Mouse (Mus musculus): ENCODE measurements around the gene Scaf8. TPM values are rescaled to one million over a fixed set of nuclear protein-coding genes. Genes with fewer than 3 reads are reported as not detected.

The Scaf8 gene
- polyA plus RNA-seq, 1 experiment: 55.0 TPM

GRCm38 (mm10) chr17:3230231-3231000, 115.6 kb downstream of the Scaf8 start:
- TF ChIP-seq POLR2A (IDR thresholded peaks at IDR 0.05; ENCODE audit: insufficient read depth, low read length) (no peak), CTCF (IDR thresholded peaks at IDR 0.05; ENCODE audit: low read depth, low read length) (peak; percentile 85)
- Histone ChIP-seq H3K27me3 (ENCODE audit: control insufficient read depth, insufficient read depth, low read length, poor library complexity, severe bottlenecking) (no peaks in the 10 kb centered on the region), H3K4me1 (ENCODE audit: control insufficient read depth, insufficient read depth, low read length) (no peaks in the 10 kb centered on the region), H3K9me3 (replicated peaks; ENCODE audit: control insufficient read depth, insufficient read depth, low read length, poor library complexity, severe bottlenecking) (no peaks in the 10 kb centered on the region), H3K4me3 (ENCODE audit: low read depth, low read length) (peak overlapping the region; percentile 41; the same call in 1 of the 2 replicates), H3K9ac (ENCODE audit: low read depth, poor library complexity, severe bottlenecking) (no peak overlapping the region), H3K27ac (ENCODE audit: insufficient read depth, low read length) (no peak overlapping the region), H3K36me3 (ENCODE audit: control insufficient read depth, insufficient read depth, low read length, poor library complexity, severe bottlenecking) (no peaks in the 10 kb centered on the region)

- H3K36me3 ChIP-seq (ENCODE audit: control insufficient read depth, insufficient read depth, low read length, poor library complexity, severe bottlenecking): no peaks in the 10 kb centered on the region
- H3K27ac ChIP-seq (ENCODE audit: insufficient read depth, low read length): no peak overlapping the region
- TF ChIP-seq EP300 (IDR thresholded peaks at IDR 0.05; ENCODE audit: insufficient read depth, low read depth, low read length): no peak
- no peak for TF ChIP-seq CTCF (IDR thresholded peaks at IDR 0.05; ENCODE audit: low read depth, low read length)
- no peak for TF ChIP-seq POLR2A (IDR thresholded peaks at IDR 0.05; ENCODE audit: insufficient read depth, low read length)
- H3K27me3 ChIP-seq (ENCODE audit: control insufficient read depth, insufficient read depth, low read length, poor library complexity, severe bottlenecking): no peaks in the 10 kb centered on the region
- H3K9me3 ChIP-seq (replicated peaks; ENCODE audit: control insufficient read depth, insufficient read depth, low read length, poor library complexity, severe bottlenecking): no peaks in the 10 kb centered on the region
- no peaks in the 10 kb centered on the region for H3K4me1 ChIP-seq (ENCODE audit: control insufficient read depth, insufficient read depth, low read length)
- H3K4me3 ChIP-seq (ENCODE audit: low read depth, low read length): no peak overlapping the region
- no peak overlapping the region for H3K9ac ChIP-seq (ENCODE audit: low read depth, poor library complexity, severe bottlenecking)
Observed at GRCm38 (mm10) chr17:3232626-3233025, 117.9 kb downstream of the Scaf8 start.

- Histone ChIP-seq H3K4me1 (ENCODE audit: control insufficient read depth, insufficient read depth, low read length) (no peaks in the 10 kb centered on the region), H3K27ac (ENCODE audit: insufficient read depth, low read length) (no peak overlapping the region), H3K27me3 (ENCODE audit: control insufficient read depth, insufficient read depth, low read length, poor library complexity, severe bottlenecking) (no peaks in the 10 kb centered on the region), H3K36me3 (ENCODE audit: control insufficient read depth, insufficient read depth, low read length, poor library complexity, severe bottlenecking) (no peaks in the 10 kb centered on the region), H3K9me3 (replicated peaks; ENCODE audit: control insufficient read depth, insufficient read depth, low read length, poor library complexity, severe bottlenecking) (no peaks in the 10 kb centered on the region), H3K9ac (ENCODE audit: low read depth, poor library complexity, severe bottlenecking) (no peak overlapping the region), H3K4me3 (ENCODE audit: low read depth, low read length) (no peak overlapping the region)
- TF ChIP-seq EP300 (IDR thresholded peaks at IDR 0.05; ENCODE audit: insufficient read depth, low read depth, low read length) (no peak), CTCF (IDR thresholded peaks at IDR 0.05; ENCODE audit: low read depth, low read length) (no peak), POLR2A (IDR thresholded peaks at IDR 0.05; ENCODE audit: insufficient read depth, low read length) (no peak)
Observed at GRCm38 (mm10) chr17:3243672-3244071, 128.9 kb downstream of the Scaf8 start.

- TF ChIP-seq CTCF (IDR thresholded peaks at IDR 0.05; ENCODE audit: low read depth, low read length): no peak
- Histone ChIP-seq H3K4me3 (ENCODE audit: low read depth, low read length) (no peak overlapping the region), H3K27ac (ENCODE audit: insufficient read depth, low read length) (no peak overlapping the region), H3K36me3 (ENCODE audit: control insufficient read depth, insufficient read depth, low read length, poor library complexity, severe bottlenecking) (no peaks in the 10 kb centered on the region), H3K27me3 (ENCODE audit: control insufficient read depth, insufficient read depth, low read length, poor library complexity, severe bottlenecking) (no peaks in the 10 kb centered on the region), H3K9me3 (replicated peaks; ENCODE audit: control insufficient read depth, insufficient read depth, low read length, poor library complexity, severe bottlenecking) (no peaks in the 10 kb centered on the region), H3K4me1 (ENCODE audit: control insufficient read depth, insufficient read depth, low read length) (no peaks in the 10 kb centered on the region), H3K9ac (ENCODE audit: low read depth, poor library complexity, severe bottlenecking) (no peak overlapping the region)
Observed at GRCm38 (mm10) chr17:3244881-3245739, 130.3 kb downstream of the Scaf8 start.

- H3K4me1 ChIP-seq (ENCODE audit: control insufficient read depth, insufficient read depth, low read length): no peaks in the 10 kb centered on the region
- H3K4me3 ChIP-seq (ENCODE audit: low read depth, low read length): no peak overlapping the region
- no peaks in the 10 kb centered on the region for H3K9me3 ChIP-seq (replicated peaks; ENCODE audit: control insufficient read depth, insufficient read depth, low read length, poor library complexity, severe bottlenecking)
- H3K9ac ChIP-seq (ENCODE audit: low read depth, poor library complexity, severe bottlenecking): no peak overlapping the region
- TF ChIP-seq POLR2A (IDR thresholded peaks at IDR 0.05; ENCODE audit: insufficient read depth, low read length): no peak
- TF ChIP-seq EP300 (IDR thresholded peaks at IDR 0.05; ENCODE audit: insufficient read depth, low read depth, low read length): no peak
- H3K27me3 ChIP-seq (ENCODE audit: control insufficient read depth, insufficient read depth, low read length, poor library complexity, severe bottlenecking): no peaks in the 10 kb centered on the region
- no peak overlapping the region for H3K27ac ChIP-seq (ENCODE audit: insufficient read depth, low read length)
- H3K36me3 ChIP-seq (ENCODE audit: control insufficient read depth, insufficient read depth, low read length, poor library complexity, severe bottlenecking): no peaks in the 10 kb centered on the region
Observed at GRCm38 (mm10) chr17:3246665-3247370, 132.0 kb downstream of the Scaf8 start.

Other genes with a start within 250 kb of the Scaf8 start
- gene Tiam2, start 211.6 kb downstream of the Scaf8 start, polyA plus RNA-seq (2011; ENCODE audit: insufficient read depth, insufficient read length, low read depth, missing spikeins): 1.9 and 2.5 TPM in 2 replicates

All from ES-Bruce4 (cell line).